Mouse (Mus musculus): Measurements from ENCODE around the gene Serinc3. TPM values are rescaled to one million over a fixed set of nuclear protein-coding genes. Genes with fewer than 3 reads are reported as not detected.

Gene Serinc3
- polyA plus RNA-seq (2017; shearing (Covaris generic)): 100 to 1,000 TPM; 631 to 799 TPM

DNA sequence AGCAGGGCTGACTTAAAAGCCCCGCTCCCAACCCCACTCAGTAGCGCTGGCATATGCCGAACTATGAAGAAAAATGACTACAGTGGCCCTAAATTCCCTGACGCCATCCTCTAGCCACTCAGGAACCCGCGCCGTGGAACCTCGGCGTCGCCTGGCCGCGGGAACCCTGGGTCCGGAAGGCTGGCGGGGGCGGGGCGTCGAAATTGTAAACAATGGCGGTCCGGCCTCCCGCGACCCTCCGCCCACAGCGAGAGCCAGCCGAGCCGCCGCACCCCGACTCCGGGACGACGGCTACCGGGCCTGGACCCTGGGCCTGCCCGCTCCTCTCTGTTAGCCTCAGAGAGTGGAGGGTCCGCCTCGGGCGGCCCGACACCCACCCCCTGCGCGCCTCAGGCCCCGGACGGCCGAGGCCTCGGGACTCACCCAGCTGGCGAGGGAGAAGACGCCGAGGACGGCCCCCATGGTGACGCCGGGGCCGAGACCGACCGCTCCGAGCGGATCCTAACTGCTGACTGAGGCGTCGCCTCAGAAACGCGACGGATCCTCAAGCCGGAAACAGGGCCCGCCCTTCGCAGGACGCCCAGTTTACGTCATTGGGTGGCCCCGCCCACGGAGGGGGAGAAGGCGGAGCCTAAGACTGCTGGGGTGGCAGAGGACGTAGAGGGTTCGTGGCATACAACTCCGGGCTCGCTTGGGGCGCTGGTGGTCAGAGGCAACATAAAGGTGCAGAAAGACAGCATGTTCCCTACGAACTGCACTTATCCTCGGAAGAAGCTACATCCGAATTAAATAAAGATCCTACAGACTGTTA, at the start of gene Serinc3:
Gene Serinc3, minus strand, starts transcription at position 557 of the 811 bp plus-strand sequence.

DNA sequence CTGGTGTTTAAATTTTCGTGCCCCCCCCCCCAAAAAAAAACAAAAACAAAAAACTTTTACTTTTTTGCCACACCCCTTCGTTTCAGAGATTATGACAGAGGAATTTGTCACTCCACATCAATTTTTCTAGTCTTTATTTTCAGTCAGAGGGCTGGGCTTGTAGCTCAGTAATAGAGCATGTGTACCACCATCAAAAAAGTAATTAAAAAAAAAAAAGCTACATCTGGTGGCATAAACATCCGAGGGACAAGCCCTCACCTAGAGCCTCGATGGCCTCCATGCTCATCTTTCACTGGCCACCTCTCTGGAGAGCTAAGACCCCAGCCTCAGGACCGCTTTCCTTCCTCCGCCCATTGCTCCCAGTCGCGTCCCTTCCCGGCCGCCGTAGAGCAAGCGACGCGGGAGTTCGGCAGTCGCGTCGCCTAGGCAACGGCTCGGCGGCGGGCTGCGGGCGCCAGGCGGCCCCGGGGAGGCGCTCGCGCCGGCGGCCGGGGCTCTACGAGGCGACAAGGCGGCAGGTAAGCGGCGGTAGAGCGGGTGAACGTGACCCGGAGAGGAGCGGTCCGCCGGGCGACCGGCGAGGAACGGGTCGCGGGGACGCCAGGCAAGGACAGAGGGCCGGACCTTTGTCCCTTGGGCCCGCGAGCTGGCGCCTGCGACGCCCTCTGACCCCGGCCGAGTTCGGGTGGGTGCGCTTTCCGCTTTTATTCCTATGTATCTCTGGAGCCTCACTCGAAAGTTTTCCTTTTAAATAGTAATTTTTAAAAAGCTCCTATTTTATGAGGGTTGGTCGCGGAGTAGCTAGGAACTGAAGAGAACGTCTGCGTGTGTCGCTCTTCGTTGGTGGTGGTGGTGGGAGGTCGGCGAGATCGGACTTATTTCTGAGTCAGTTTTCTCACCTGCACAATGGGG, 13.3 kb upstream of the Serinc3 start, which contains the start of gene Pkig:
Gene Pkig, plus strand, starts transcription at position 412 of the 912 bp plus-strand sequence.

DNA sequence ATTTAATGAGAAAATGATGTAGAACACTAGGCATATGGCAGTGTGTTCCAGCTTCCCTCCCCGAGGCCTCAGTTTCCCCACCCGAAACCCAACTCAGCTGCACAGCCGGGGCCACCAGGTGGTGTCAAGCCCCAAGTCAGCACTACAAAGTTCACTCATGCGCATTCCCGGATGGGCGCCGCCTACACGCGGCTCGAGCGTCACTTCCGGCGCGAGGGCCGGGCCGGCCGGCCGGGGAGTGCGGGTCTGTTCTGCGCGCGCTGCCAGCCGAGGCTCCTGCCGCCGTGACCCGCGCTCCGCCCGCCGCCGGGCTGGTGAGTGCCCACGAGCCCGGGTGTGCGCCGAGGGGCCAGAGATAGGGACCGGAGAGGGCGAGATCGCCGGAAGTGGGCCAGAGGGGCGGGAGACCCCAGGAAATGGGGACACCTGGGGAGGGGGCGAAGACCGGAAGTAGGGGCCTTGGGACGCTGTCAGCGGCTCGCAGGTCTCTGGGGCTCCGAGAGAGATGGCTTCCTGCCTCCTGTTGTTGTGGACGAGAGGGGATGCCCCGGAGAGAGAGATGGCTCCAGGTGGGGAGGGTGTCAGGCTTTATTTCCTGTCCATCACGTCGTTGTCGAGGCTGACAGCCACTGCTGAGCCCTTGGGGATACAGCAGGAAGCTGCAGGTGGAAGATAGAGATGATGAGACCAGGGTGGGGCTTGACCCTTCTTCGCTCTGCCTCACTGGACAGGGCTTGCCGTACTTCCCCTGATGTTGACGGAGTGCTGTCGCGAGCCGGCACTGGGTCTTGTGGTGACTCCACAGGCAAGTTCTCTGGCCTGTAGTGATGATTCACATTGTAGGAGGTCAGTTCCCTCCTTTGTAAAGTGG, 42.6 kb downstream of the Serinc3 start, which contains the start of gene Ttpal:
Gene Ttpal, plus strand, starts transcription at position 214 of the 871 bp plus-strand sequence.

Other genes starting within 250 kb of the Serinc3 start
- gene Jph2, start 247.1 kb downstream of the Serinc3 start, polyA plus RNA-seq (2017; shearing (Covaris generic)): not detected
- gene Oser1, start 220.4 kb downstream of the Serinc3 start, polyA plus RNA-seq (2017; shearing (Covaris generic)): 100 to 1,000 TPM in 1 of 2 experiments, 10 to 100 TPM in 1; 80.9 to 105 TPM
- under 1 TPM; 0.18 to 0.75 TPM for gene Gdap1l1, start 206.7 kb downstream of the Serinc3 start, polyA plus RNA-seq (2017; shearing (Covaris generic))
- 1 to 10 TPM; 3.4 to 4.6 TPM for gene Fitm2, start 172.5 kb downstream of the Serinc3 start, polyA plus RNA-seq (2017; shearing (Covaris generic))
- gene R3hdml, start 152.8 kb downstream of the Serinc3 start, polyA plus RNA-seq (2017; shearing (Covaris generic)): under 1 TPM in 1 of 2 experiments, not detected in 1; 0.69 TPM
- gene Hnf4a, start 138.3 kb downstream of the Serinc3 start, polyA plus RNA-seq (2017; shearing (Covaris generic)): 1 to 10 TPM in 1 of 2 experiments, not detected in 1; 1.0 TPM
- 10 to 100 TPM; 61.9 to 65.8 TPM for gene Ttpal, start 42.8 kb downstream of the Serinc3 start, polyA plus RNA-seq (2017; shearing (Covaris generic))
- gene Pkig, start 13.3 kb upstream of the Serinc3 start, polyA plus RNA-seq (2017; shearing (Covaris generic)): 10 to 100 TPM in 1 of 2 experiments, 1 to 10 TPM in 1; 5.7 to 14.0 TPM
- 10 to 100 TPM in 1 of 2 experiments, 1 to 10 TPM in 1; 7.3 to 11.3 TPM for gene Ada, start 105.1 kb upstream of the Serinc3 start, polyA plus RNA-seq (2017; shearing (Covaris generic))
- gene Ccn5, start 175.7 kb upstream of the Serinc3 start, polyA plus RNA-seq (2017; shearing (Covaris generic)): 1 to 10 TPM in 1 of 2 experiments, not detected in 1; 1.2 TPM
- gene Kcnk15, start 208.5 kb upstream of the Serinc3 start, polyA plus RNA-seq (2017; shearing (Covaris generic)): not detected

All from inflammation-experienced regulatory T-cells (primary cell).